Mouse (Mus musculus) left cerebral cortex, adult 2 months (tissue): ENCODE data around the gene Smoc1. TPM values are rescaled to one million over a fixed set of nuclear protein-coding genes. Genes with fewer than 3 reads are reported as not detected.
A peak's percentile ranks its signal among the peaks of the same experiment; 100 is the strongest.

ENCODE experiments used
- DNase-seq, 2 experiments: peaks; one replicate each; pipeline ENCODE4 v3.0.0; 2021 to 2022; ENCODE audit warnings: low spot score in 2 of 2, mixed read lengths in 1 of 2; ENCODE audit errors: extremely low spot score in 1 of 2
- H3K27ac ChIP-seq: fragments of 200-600 bp; 2 replicates; pipeline ENCODE4 v1.8.1; 2022
- H3K4me3 ChIP-seq: fragments of 200-600 bp; 2 replicates; pipeline ENCODE4 v1.8.1; 2022
- CTCF ChIP-seq: fragments of 200-600 bp; IDR thresholded peaks from 2 replicates; pipeline ENCODE4 v1.8.1; 2022; ENCODE audit warnings: antibody characterized with exemption, mild to moderate bottlenecking, moderate library complexity
- intact Hi-C: fragments of 180-260 bp; cut with DNase I; formaldehyde crosslinking; loops from one replicate; pipeline ENCODE4 v1.15.1; 2025
- total RNA-seq, 2 experiments: library from RNA; stranded (reverse); gene quantifications; 2 replicates each; pipeline ENCODE4 v1.2.3; 2021

The Smoc1 gene
- total RNA-seq, 2 experiments from 2014 or later, result 8.8 to 9.6 TPM

DNA sequence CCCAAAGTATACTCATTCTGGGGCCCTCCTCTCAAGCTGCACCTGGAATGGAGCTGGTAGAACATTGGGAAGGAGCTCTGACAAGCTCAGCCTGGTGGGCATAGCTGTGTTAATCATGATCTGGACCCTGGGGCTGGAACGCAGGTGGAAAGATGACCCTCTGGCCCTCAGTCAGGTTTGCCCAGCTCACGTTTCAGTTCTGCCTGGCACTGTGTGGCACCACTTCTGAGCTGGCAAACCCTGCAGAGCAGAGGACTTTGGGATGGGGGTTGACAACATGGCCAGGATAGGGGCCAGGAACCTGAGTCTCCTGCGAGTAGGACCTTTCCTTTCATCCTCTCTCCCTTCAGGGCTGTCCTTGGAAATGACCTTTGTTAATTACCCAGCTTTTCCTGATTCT is 160.1 kb downstream of the Smoc1 start:
- DNase-seq, result no peak
- intact Hi-C loops, result loop anchor here (5.0 kb wide), 1 partner anchor 41 kb away; no protein-coding TSS in a partner anchor
- Histone ChIP-seq H3K27ac (0 out of 2 replicates have a peak overlapping the region, but pooled peaks have one; percentile 24), H3K4me3 (no peak overlapping the region)
- no peak for TF ChIP-seq CTCF

DNA sequence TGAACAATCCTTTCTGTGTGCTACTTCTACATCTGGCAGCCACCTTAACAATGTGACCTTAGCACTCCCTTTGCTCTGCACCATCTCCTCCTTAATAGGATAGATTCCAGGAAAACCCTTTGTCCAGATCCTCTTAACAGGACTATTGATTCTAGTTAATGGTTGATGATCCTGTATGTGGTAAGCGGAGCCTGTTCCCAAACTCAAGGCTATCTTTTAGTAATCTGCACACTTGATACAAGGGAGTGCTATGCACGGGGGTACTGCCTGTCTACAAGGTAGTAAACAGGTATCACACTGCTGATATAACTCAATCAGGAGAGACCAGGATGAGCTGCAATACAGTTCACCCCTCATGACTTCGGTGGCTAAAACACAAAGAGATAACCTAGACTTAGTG is 161.8 kb downstream of the Smoc1 start:
- intact Hi-C loops, result loop anchor here (5.0 kb wide), 1 partner anchor 39 kb away; no protein-coding TSS in a partner anchor
- DNase-seq, result no peak

DNA sequence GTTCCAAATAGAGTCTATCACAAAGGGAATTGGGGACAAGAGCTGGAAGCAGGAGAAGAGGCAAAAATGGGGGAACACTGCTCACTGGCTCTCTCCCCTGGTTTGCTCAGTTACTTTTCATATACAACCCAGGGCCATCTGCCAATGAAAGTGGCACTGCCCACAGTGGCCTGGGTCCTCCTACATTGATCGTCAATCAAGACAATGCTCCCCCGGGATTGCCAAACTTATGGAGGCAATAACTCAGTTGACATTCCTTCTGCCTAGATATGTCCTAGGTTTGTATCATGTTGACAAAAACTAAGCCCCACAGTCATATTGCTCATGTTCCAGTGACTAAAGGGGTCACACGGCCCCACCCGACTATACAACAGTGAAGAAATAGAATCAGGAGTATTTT is 162.4 kb downstream of the Smoc1 start:
- DNase-seq, result no peak
- no peak for TF ChIP-seq CTCF
- Histone ChIP-seq H3K4me3 (no peak overlapping the region), H3K27ac (no peak overlapping the region)
- intact Hi-C loops, result loop anchor here (5.0 kb wide), 1 partner anchor 38 kb away; no protein-coding TSS in a partner anchor

More for the DNA sequence above, 161.8 kb downstream of the Smoc1 start:
- H3K4me3 ChIP-seq, result no peak overlapping the region
- no peak for TF ChIP-seq CTCF
- no peak overlapping the region for H3K27ac ChIP-seq

DNA sequence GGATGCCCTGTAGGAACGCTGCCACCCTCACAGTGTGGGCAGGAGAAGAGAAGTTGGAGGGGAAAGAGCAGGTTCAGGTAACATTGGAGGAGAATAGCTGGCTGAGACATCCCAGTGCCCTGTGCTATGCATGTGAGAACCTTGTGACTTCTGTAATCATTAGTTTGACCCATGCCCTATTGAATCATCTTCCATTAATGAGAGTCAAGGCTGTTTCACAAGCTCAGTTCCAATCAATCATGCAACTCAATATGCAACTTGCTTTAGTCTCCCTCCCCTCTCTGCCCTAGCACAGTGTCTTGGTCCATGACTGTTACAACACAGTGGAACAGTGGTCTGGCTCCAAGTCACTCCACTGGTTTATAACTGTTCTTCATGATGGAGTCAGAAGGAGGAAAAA is 163.0 kb downstream of the Smoc1 start:
- no peak for DNase-seq
- Histone ChIP-seq H3K4me3 (no peak overlapping the region), H3K27ac (no peak overlapping the region)
- TF ChIP-seq CTCF, result no peak
- intact Hi-C loops, result loop anchor here (5.0 kb wide), 1 partner anchor 38 kb away; no protein-coding TSS in a partner anchor

DNA sequence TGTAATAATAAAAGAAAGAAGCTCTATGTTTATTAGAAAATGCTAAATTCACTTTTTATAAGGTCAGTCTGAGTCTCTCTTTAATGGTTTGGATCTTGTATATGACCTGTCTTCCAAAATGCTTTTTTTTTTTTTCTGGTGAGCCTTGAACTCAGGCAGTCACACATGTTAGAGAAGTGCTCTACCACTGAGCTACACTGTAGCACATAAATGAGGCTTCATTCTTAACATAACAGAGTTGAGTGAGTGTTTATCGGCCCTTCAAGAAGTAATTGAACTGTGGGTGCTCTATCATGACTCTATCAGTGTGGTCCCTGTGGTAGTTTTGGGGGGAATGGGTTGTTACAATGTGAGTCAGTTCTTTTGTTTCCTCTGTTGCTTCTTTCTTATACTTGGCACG is 167.4 kb downstream of the Smoc1 start:
- no peak overlapping the region for H3K4me3 ChIP-seq
- no peak for TF ChIP-seq CTCF
- no peak overlapping the region for H3K27ac ChIP-seq
- DNase-seq, result no peak
- intact Hi-C loops, result no loop called here

GRCm38 (mm10) chr12:81197468-81198075 is 171.0 kb downstream of the Smoc1 start:
- Histone ChIP-seq H3K4me3 (no peak overlapping the region), H3K27ac (no peak overlapping the region)
- no peak for DNase-seq
- TF ChIP-seq CTCF, result no peak
- intact Hi-C loops, result loop anchor here (5.0 kb wide), 1 partner anchor 135 kb away; the partner anchor contains the start of gene Slc8a3

DNA sequence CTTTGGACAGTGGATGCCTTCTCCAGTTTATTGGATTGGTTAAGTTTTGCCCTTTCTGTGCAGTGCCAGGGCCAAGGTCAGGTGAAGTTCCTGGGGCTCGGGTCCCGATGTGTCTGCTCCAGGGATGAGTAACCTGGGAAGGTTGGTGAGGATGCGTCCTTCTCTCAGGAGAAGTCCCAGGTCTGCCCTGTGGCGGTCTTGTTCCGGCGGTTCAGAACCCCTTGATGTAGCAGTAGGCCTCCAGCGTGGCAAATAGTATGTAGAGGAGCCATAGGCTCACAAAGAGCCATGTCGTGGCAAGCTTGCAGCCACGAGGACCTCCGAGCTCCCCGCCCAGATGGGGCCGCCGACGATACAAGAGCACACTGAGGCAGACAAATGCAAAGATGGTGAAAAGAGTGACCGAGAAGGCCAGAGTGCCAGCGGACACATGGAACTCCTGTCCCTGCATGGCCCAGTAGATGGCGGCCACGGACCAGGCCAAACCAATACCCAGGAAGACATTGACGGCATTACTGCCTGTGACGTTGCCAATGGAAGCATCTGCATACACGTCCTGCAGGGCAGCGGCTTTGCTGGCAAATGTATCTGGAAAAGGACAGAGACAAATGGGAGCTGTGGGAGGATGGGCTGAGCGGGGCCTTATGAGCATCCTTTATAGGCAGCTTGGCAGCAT is 172.8 kb downstream of the Smoc1 start:
- DNase-seq, result peak; percentile 76 to 77
- H3K27ac ChIP-seq, result no peak overlapping the region
- TF ChIP-seq CTCF, result peak; percentile 89
- no peak overlapping the region for H3K4me3 ChIP-seq
- intact Hi-C loops, result loop anchor here (1.0 to 5.0 kb wide), 2 partner anchors 133 to 203 kb away; partner anchors contain the start of gene Slc8a3

- Histone ChIP-seq H3K4me3 (no peak overlapping the region), H3K27ac (no peak overlapping the region)
- no peak for DNase-seq
- TF ChIP-seq CTCF, result no peak
- intact Hi-C loops, result no loop called here
Measured at GRCm38 (mm10) chr12:81203226-81203625, 176.6 kb downstream of the Smoc1 start.

- DNase-seq, result no peak
- no peak overlapping the region for H3K4me3 ChIP-seq
- no peak for TF ChIP-seq CTCF
- intact Hi-C loops, result no loop called here
- H3K27ac ChIP-seq, result no peak overlapping the region
Measured at GRCm38 (mm10) chr12:81205619-81206560, 179.3 kb downstream of the Smoc1 start.

DNA sequence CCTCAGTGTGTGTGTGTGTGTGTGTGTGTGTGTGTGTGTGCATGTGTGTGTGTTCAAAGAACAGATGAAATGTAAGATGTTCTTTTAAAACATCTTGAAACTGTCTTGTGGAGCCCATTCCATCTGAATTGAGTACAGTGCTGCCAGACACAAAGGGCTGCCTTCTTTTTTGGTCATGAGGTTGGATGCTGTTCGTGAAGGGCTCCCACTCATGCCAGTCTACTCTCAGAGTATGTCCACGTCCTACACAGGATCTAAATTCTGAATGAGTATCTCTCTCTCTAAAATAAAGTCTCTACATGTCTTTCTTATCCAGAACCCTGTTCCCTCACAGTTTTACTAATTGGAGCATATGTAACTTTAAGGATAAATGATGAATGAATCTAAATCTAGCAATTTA is 182.0 kb downstream of the Smoc1 start:
- no peak for TF ChIP-seq CTCF
- Histone ChIP-seq H3K27ac (no peak overlapping the region), H3K4me3 (no peak overlapping the region)
- intact Hi-C loops, result no loop called here
- no peak for DNase-seq

DNA sequence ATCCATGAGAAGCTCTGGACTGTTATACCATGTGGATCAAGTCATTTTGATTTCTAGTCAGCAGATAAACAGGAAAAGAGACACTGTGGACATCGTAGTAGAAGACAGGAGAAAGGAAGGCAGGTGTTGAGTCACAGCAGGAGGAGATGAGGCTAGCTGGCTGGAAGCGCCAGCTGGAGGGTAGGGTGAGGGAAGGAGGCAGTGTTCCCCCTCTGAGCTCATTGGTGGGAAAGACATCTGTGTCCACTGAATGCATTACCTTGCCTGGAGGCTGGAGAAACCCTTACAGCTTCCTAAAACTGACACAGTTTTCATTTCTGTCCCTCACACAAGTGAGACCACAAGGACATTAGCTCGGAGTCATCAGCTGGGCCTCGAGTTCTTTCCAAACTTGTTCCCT is 192.7 kb downstream of the Smoc1 start:
- DNase-seq, result no peak
- intact Hi-C loops, result loop anchor here (5.0 kb wide), 1 partner anchor 113 kb away; the partner anchor contains the start of gene Slc8a3
- H3K27ac ChIP-seq, result no peak overlapping the region
- no peak for TF ChIP-seq CTCF
- no peak overlapping the region for H3K4me3 ChIP-seq
